Mouse (Mus musculus) myocyte (in vitro differentiated cells): Measurements from ENCODE around the gene Ankrd33. TPM values are rescaled to one million over a fixed set of nuclear protein-coding genes. Genes with fewer than 3 reads are reported as not detected.

Source experiments
- H3K27me3 ChIP-seq: one replicate; pipeline ENCODE4 v1.6.1; 2011; ENCODE audit not compliant: control insufficient read depth, insufficient read depth, insufficient read length
- H3K36me3 ChIP-seq: one replicate; pipeline ENCODE4 v1.6.1; 2011; ENCODE audit not compliant: control insufficient read depth, insufficient read depth
- H3K4me2 ChIP-seq: one replicate; pipeline ENCODE4 v1.6.1; 2011; ENCODE audit warnings: low read depth, control low read depth
- H3K4me3 ChIP-seq: one replicate; pipeline ENCODE4 v1.5.1; 2011; ENCODE audit warnings: mild to moderate bottlenecking, control low read depth, moderate library complexity
- H3K79me2 ChIP-seq: one replicate; pipeline ENCODE4 v1.6.1; 2011; ENCODE audit not compliant: control insufficient read depth, insufficient read depth
- H3ac ChIP-seq: one replicate; pipeline ENCODE4 v1.6.1; 2011; ENCODE audit not compliant: control insufficient read depth, insufficient read length
- CEBPB ChIP-seq: IDR thresholded peaks from 2 replicates; pipeline ENCODE4 v1.6.1; 2011; ENCODE audit warnings: mild to moderate bottlenecking, moderate library complexity; ENCODE audit not compliant: poor library complexity, insufficient read depth, severe bottlenecking
- E2F4 ChIP-seq: IDR thresholded peaks from one replicate; pipeline ENCODE4 v1.6.1; 2011; ENCODE audit warnings: mild to moderate bottlenecking, control low read depth, moderate library complexity; ENCODE audit not compliant: insufficient read depth
- MAX ChIP-seq: IDR thresholded peaks from one replicate; pipeline ENCODE4 v1.6.1; 2011; ENCODE audit warnings: low read depth, mild to moderate bottlenecking, control low read depth
- MYOD1 ChIP-seq, 3 experiments: IDR thresholded peaks; one replicate each; pipeline ENCODE4 v1.6.1; 2011; ENCODE audit warnings: control low read depth in 2 of 3, low read depth in 2 of 3, mild to moderate bottlenecking in 2 of 3, moderate library complexity in 1 of 3; ENCODE audit not compliant: insufficient read length in 2 of 3, control insufficient read depth in 1 of 3
- MYOG ChIP-seq, 3 experiments: IDR thresholded peaks; one replicate each; pipeline ENCODE4 v1.6.1; 2011; ENCODE audit warnings: control low read depth in 2 of 3, low read depth in 2 of 3, mild to moderate bottlenecking in 2 of 3; ENCODE audit not compliant: insufficient read length in 2 of 3, control insufficient read depth in 1 of 3, insufficient read depth in 1 of 3
- POLR2A ChIP-seq: IDR thresholded peaks from one replicate; pipeline ENCODE4 v1.6.1; 2011; ENCODE audit warnings: low read depth, mild to moderate bottlenecking, control low read depth, moderate library complexity; ENCODE audit not compliant: insufficient read length
- POLR2AphosphoS2 ChIP-seq: IDR thresholded peaks from one replicate; pipeline ENCODE4 v1.6.1; 2011; ENCODE audit warnings: low read depth, control low read depth; ENCODE audit not compliant: insufficient read length
- REST ChIP-seq: IDR thresholded peaks from one replicate; pipeline ENCODE4 v1.6.1; 2011; ENCODE audit warnings: mild to moderate bottlenecking, control low read depth, moderate library complexity; ENCODE audit not compliant: insufficient read depth, insufficient read length
- SRF ChIP-seq: IDR thresholded peaks from one replicate; pipeline ENCODE4 v1.6.1; 2011; ENCODE audit warnings: low read depth; ENCODE audit not compliant: control insufficient read depth, insufficient read length
- TCF12 ChIP-seq: IDR thresholded peaks from one replicate; pipeline ENCODE4 v1.6.1; 2011; ENCODE audit warnings: mild to moderate bottlenecking, control low read depth; ENCODE audit not compliant: poor library complexity, insufficient read depth, severe bottlenecking
- TCF3 ChIP-seq: IDR thresholded peaks from one replicate; pipeline ENCODE4 v1.6.1; 2011; ENCODE audit warnings: low read depth, control low read depth; ENCODE audit not compliant: insufficient read length
- USF1 ChIP-seq: IDR thresholded peaks from one replicate; pipeline ENCODE4 v1.6.1; 2011; ENCODE audit warnings: low read depth, mild to moderate bottlenecking, control low read depth, moderate library complexity
- polyA plus RNA-seq: library from polyadenylated mRNA; unstranded; fragments of >200 nt; fragmentation: generic; extraction: Trizol; gene quantifications from one replicate; pipeline ENCODE4 v1.2.1, GENCODE M21; 2012; ENCODE audit warnings: missing spikeins

Gene Ankrd33
- polyA plus RNA-seq, 1 experiment: not detected

GRCm38 (mm10) chr15:101095392-101095791 lies 20.2 kb upstream of the Ankrd33 start:
- no peak overlapping the region for H3K4me3 ChIP-seq
- H3K4me2 ChIP-seq: no peak overlapping the region
- H3ac ChIP-seq: no peak overlapping the region
- H3K27me3 ChIP-seq: peaks cover 63% of the 10 kb centered on the region
- no peak for TF ChIP-seq TCF12
- TF ChIP-seq MYOG (IDR thresholded peaks at IDR 0.05; ENCODE audit: control insufficient read depth in 1 of 3, insufficient read depth in 1 of 3, insufficient read length in 2 of 3, low read depth in 2 of 3): no peak
- TF ChIP-seq MAX: no peak
- no peak for TF ChIP-seq REST
- no peak for TF ChIP-seq TCF3
- no peak for TF ChIP-seq CEBPB
- TF ChIP-seq MYOD1 (IDR thresholded peaks at IDR 0.05; ENCODE audit: control insufficient read depth in 1 of 3, insufficient read length in 2 of 3, low read depth in 2 of 3): no peak
- TF ChIP-seq POLR2AphosphoS2: no peak
- TF ChIP-seq POLR2A: no peak
- TF ChIP-seq SRF: no peak
- no peak for TF ChIP-seq E2F4
- no peak for TF ChIP-seq USF1
- no peaks in the 10 kb centered on the region for H3K79me2 ChIP-seq
- no peaks in the 10 kb centered on the region for H3K36me3 ChIP-seq

- peaks cover 48% of the 10 kb centered on the region for H3K27me3 ChIP-seq
- H3K4me2 ChIP-seq: no peak overlapping the region
- no peaks in the 10 kb centered on the region for H3K36me3 ChIP-seq
- H3ac ChIP-seq: no peak overlapping the region
- no peak overlapping the region for H3K4me3 ChIP-seq
- H3K79me2 ChIP-seq: no peaks in the 10 kb centered on the region
- TF ChIP-seq TCF12 (no peak), USF1 (no peak), TCF3 (no peak), REST (no peak), POLR2AphosphoS2 (no peak), MYOD1 (IDR thresholded peaks at IDR 0.05; ENCODE audit: control insufficient read depth in 1 of 3, insufficient read length in 2 of 3, low read depth in 2 of 3) (no peak), E2F4 (no peak), MYOG (IDR thresholded peaks at IDR 0.05; ENCODE audit: control insufficient read depth in 1 of 3, insufficient read depth in 1 of 3, insufficient read length in 2 of 3, low read depth in 2 of 3) (no peak), MAX (no peak), CEBPB (no peak), POLR2A (no peak), SRF (no peak)
Measured at GRCm38 (mm10) chr15:101097985-101098651, 17.4 kb upstream of the Ankrd33 start.

GRCm38 (mm10) chr15:101100996-101101395 lies 14.6 kb upstream of the Ankrd33 start:
- no peak for TF ChIP-seq TCF12
- no peak for TF ChIP-seq MYOG (IDR thresholded peaks at IDR 0.05; ENCODE audit: control insufficient read depth in 1 of 3, insufficient read depth in 1 of 3, insufficient read length in 2 of 3, low read depth in 2 of 3)
- no peak for TF ChIP-seq USF1
- no peak for TF ChIP-seq REST
- no peak for TF ChIP-seq CEBPB
- no peak for TF ChIP-seq POLR2AphosphoS2
- TF ChIP-seq POLR2A: no peak
- no peak for TF ChIP-seq MYOD1 (IDR thresholded peaks at IDR 0.05; ENCODE audit: control insufficient read depth in 1 of 3, insufficient read length in 2 of 3, low read depth in 2 of 3)
- no peak for TF ChIP-seq TCF3
- no peak for TF ChIP-seq SRF
- TF ChIP-seq MAX: no peak
- no peak for TF ChIP-seq E2F4
- Histone ChIP-seq H3K4me2 (no peak overlapping the region), H3K4me3 (no peak overlapping the region), H3K36me3 (no peaks in the 10 kb centered on the region), H3ac (no peak overlapping the region), H3K79me2 (no peaks in the 10 kb centered on the region), H3K27me3 (peaks cover 33% of the 10 kb centered on the region)

GRCm38 (mm10) chr15:101103605-101104304 lies 11.8 kb upstream of the Ankrd33 start:
- H3K79me2 ChIP-seq: no peaks in the 10 kb centered on the region
- H3K27me3 ChIP-seq: peaks cover 21% of the 10 kb centered on the region
- TF ChIP-seq E2F4 (no peak), USF1 (no peak), POLR2AphosphoS2 (no peak), MYOD1 (IDR thresholded peaks at IDR 0.05; ENCODE audit: control insufficient read depth in 1 of 3, insufficient read length in 2 of 3, low read depth in 2 of 3) (no peak), POLR2A (no peak), CEBPB (no peak), MYOG (IDR thresholded peaks at IDR 0.05; ENCODE audit: control insufficient read depth in 1 of 3, insufficient read depth in 1 of 3, insufficient read length in 2 of 3, low read depth in 2 of 3) (no peak), MAX (no peak), REST (no peak), TCF3 (no peak), TCF12 (no peak), SRF (no peak)
- no peak overlapping the region for H3ac ChIP-seq
- H3K4me3 ChIP-seq: no peak overlapping the region
- no peak overlapping the region for H3K4me2 ChIP-seq
- no peaks in the 10 kb centered on the region for H3K36me3 ChIP-seq
